Mouse (Mus musculus) central nervous system, embryonic 11.5 days (tissue): ENCODE measurements around the gene Vmn2r70. TPM values are rescaled to one million over a fixed set of nuclear protein-coding genes. Genes with fewer than 3 reads are reported as not detected.

Experiments
- polyA plus RNA-seq: library from polyadenylated mRNA; depleted of rRNA; stranded (reverse); fragments of >200 nt; gene quantifications from 2 replicates; pipeline ENCODE4 v1.2.3, GENCODE M21; 2012; rRNA removed

Vmn2r70 gene
- not detected in 2 replicates for polyA plus RNA-seq

GRCm38 (mm10) chr7:85569092-85569491 lies at the start of gene Vmn2r70:
Gene Vmn2r70, minus strand, starts transcription at chr7:85569192.

DNA sequence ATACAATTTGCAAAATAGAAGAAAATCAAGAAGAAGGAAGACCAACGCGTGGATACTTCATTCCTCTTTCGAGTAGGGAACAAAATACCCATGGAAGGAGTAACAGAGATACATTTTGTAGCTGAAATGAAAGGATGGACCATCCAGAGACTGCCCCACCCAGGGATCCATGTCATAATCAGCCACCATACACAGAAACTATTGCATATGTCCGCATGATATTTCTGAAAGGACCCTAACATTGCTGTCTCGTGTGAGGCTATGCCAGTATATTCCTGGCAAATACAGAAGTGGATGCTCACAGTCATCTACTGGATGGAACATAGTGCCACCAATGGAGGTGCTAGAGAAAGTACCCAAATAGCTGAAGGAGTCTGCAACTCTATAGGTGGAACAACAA lies 6.2 kb downstream of the Vmn2r70 start, which contains the start of gene Vmn2r71:
Gene Vmn2r71 (plus strand): TSS at position 301 of the 400 bp plus-strand sequence.

Other genes starting within 250 kb of the Vmn2r70 start
- gene Vmn2r69, start 153.3 kb downstream of the Vmn2r70 start, polyA plus RNA-seq: not detected in 2 replicates
- gene Vmn2r71, start 6.1 kb downstream of the Vmn2r70 start, polyA plus RNA-seq: not detected in 2 replicates
- gene Vmn2r72, start 185.9 kb upstream of the Vmn2r70 start, polyA plus RNA-seq: not detected in 2 replicates